Mouse (Mus musculus): ENCODE measurements around the gene 5730522E02Rik.
A peak's percentile ranks its signal among the peaks of the same experiment; 100 is the strongest.

5730522E02Rik gene

GRCm38 (mm10) chr11:25674194-25674593 is 536.4 kb downstream of the 5730522E02Rik start:
- DNase-seq (ENCODE audit: low spot score): no peak

- no peak for DNase-seq (ENCODE audit: low spot score)
Observed at GRCm38 (mm10) chr11:25670018-25670417, 540.5 kb downstream of the 5730522E02Rik start.

GRCm38 (mm10) chr11:25664562-25665104 is 545.9 kb downstream of the 5730522E02Rik start:
- DNase-seq (ENCODE audit: low spot score): no peak

GRCm38 (mm10) chr11:25646282-25646681 is 564.3 kb downstream of the 5730522E02Rik start:
- DNase-seq (ENCODE audit: low spot score): no peak

- DNase-seq (ENCODE audit: low spot score): no peak
Observed at GRCm38 (mm10) chr11:25644767-25645622, 565.6 kb downstream of the 5730522E02Rik start.

- no peak for DNase-seq (ENCODE audit: low spot score)
Observed at GRCm38 (mm10) chr11:25606886-25607285, 603.7 kb downstream of the 5730522E02Rik start.

- no peak for DNase-seq (ENCODE audit: low spot score)
Observed at GRCm38 (mm10) chr11:25600030-25600429, 610.5 kb downstream of the 5730522E02Rik start.

GRCm38 (mm10) chr11:25595303-25595702 is 615.3 kb downstream of the 5730522E02Rik start:
- DNase-seq (ENCODE audit: low spot score): no peak

GRCm38 (mm10) chr11:25594780-25595179 is 615.8 kb downstream of the 5730522E02Rik start:
- DNase-seq (ENCODE audit: low spot score): no peak

GRCm38 (mm10) chr11:25592268-25592667 is 618.3 kb downstream of the 5730522E02Rik start:
- no peak for DNase-seq (ENCODE audit: low spot score)

GRCm38 (mm10) chr11:25590215-25590614 is 620.3 kb downstream of the 5730522E02Rik start:
- peak; percentile 2 for DNase-seq (ENCODE audit: low spot score)

- DNase-seq (ENCODE audit: low spot score): no peak
Observed at GRCm38 (mm10) chr11:25589509-25589908, 621.1 kb downstream of the 5730522E02Rik start.

- no peak for DNase-seq (ENCODE audit: low spot score)
Observed at GRCm38 (mm10) chr11:25574129-25574465, 636.5 kb downstream of the 5730522E02Rik start.

- no peak for DNase-seq (ENCODE audit: low spot score)
Observed at GRCm38 (mm10) chr11:25573408-25574128, 637.0 kb downstream of the 5730522E02Rik start.

GRCm38 (mm10) chr11:25571396-25571795 is 639.2 kb downstream of the 5730522E02Rik start:
- no peak for DNase-seq (ENCODE audit: low spot score)

All from lung, postnatal 25 days (tissue).